Mouse (Mus musculus): ENCODE data around the gene Wdfy2. TPM values are rescaled to one million over a fixed set of nuclear protein-coding genes. Genes with fewer than 3 reads are reported as not detected.

The Wdfy2 gene
- total and polyA plus RNA-seq, 3 experiments, result 2.7 to 4.1 TPM; not detected in 1

GRCm38 (mm10) chr14:62882061-62882614, 44.7 kb downstream of the Wdfy2 start:
- Histone ChIP-seq H3K9me3 (replicated peaks; ENCODE audit: insufficient read depth, low read length) (no peaks in the 10 kb centered on the region), H3K27ac (ENCODE audit: control insufficient read depth, low read depth, low read length) (no peak overlapping the region), H3K79me2 (ENCODE audit: control insufficient read depth, insufficient read depth, low read length, poor library complexity) (no peaks in the 10 kb centered on the region), H3K36me3 (ENCODE audit: control insufficient read depth in 1 of 2, insufficient read depth in 2 of 2, low read length in 2 of 2) (peaks cover 0 to 26% of the 10 kb centered on the region in 2 experiments; a peak in 2 of 4 replicates), H3K9ac (ENCODE audit: control insufficient read depth, low read depth, low read length, poor library complexity, severe bottlenecking) (no peak overlapping the region), H3K4me1 (ENCODE audit: control insufficient read depth in 1 of 2, insufficient read depth in 2 of 2, low read length in 2 of 2) (peaks cover 6 to 23% of the 10 kb centered on the region in 2 experiments), H3K27me3 (ENCODE audit: control insufficient read depth in 1 of 2, insufficient read depth in 2 of 2, low read length in 2 of 2) (no peaks in the 10 kb centered on the region), H3K4me3 (ENCODE audit: control insufficient read depth in 1 of 2, insufficient read depth in 1 of 2, low read depth in 2 of 2, low read length in 2 of 2) (no peak overlapping the region)
- peak; percentile 29 for DNase-seq (ENCODE audit: low read depth, low spot score)
- TF ChIP-seq RAD21 (IDR thresholded peaks at IDR 0.05; ENCODE audit: low read depth, low read length), result peak; percentile 31
- no peak for TF ChIP-seq E2F4 (IDR thresholded peaks at IDR 0.05; ENCODE audit: borderline replicate concordance, low read depth, low read length)
- peak; percentile 7 to 50 (median 25); a peak in 5 of 6 replicates for TF ChIP-seq CTCF (IDR thresholded peaks at IDR 0.05 in 2 of 3, conservative IDR thresholded peaks at IDR 0.05 in 1 of 3; ENCODE audit: control insufficient read depth in 1 of 3, insufficient read depth in 1 of 3, low read depth in 2 of 3, low read length in 3 of 3, poor library complexity in 1 of 3, severe bottlenecking in 1 of 3)
- no peak for TF ChIP-seq MEF2A (IDR thresholded peaks at IDR 0.05; ENCODE audit: extremely low read depth, insufficient replicate concordance, low read depth, low read length, poor library complexity, severe bottlenecking)
- TF ChIP-seq TBP (IDR thresholded peaks at IDR 0.05; ENCODE audit: low read depth, low read length), result no peak
- no peak for TF ChIP-seq POLR2A (IDR thresholded peaks at IDR 0.05; ENCODE audit: control insufficient read depth in 1 of 2, insufficient read depth in 1 of 2, low read depth in 1 of 2, low read length in 2 of 2, poor library complexity in 1 of 2)
- no peak for TF ChIP-seq GATA1 (IDR thresholded peaks at IDR 0.05; ENCODE audit: low read depth, low read length)
- TF ChIP-seq SMC3 (IDR thresholded peaks at IDR 0.05; ENCODE audit: low read depth, low read length), result peak; percentile 32; the same call in 1 of the 2 replicates
- no peak for TF ChIP-seq KAT2A (conservative IDR thresholded peaks at IDR 0.05; ENCODE audit: low read depth, low read length)
- no peak for TF ChIP-seq UBTF (IDR thresholded peaks at IDR 0.05; ENCODE audit: borderline replicate concordance, insufficient read depth, low read depth, low read length)
- no peak for TF ChIP-seq CHD1 (IDR thresholded peaks at IDR 0.05; ENCODE audit: low read depth, low read length)
- TF ChIP-seq POLR2AphosphoS2 (IDR thresholded peaks at IDR 0.05; ENCODE audit: low read length), result no peak

DNA sequence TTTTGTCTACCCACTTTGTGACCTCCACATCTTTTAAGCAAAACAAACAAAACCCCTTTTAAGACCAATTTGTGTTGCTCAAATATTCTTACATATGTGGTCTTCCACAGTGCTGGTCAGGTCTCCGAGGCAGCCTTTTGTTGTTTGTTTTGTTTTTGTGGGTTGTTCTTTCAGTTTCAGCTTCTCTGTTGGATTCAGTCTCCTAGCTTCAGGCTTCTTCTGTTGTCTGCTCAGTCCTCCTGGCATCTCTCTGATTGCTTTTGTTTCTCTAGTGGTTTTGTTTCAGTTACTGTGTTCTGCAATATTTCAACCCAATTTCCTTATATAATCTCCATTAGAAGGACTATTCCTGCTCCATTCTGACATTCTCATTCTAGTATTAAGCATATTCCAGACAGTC, 46.1 kb downstream of the Wdfy2 start:
- Histone ChIP-seq H3K4me1 (ENCODE audit: control insufficient read depth in 1 of 2, insufficient read depth in 2 of 2, low read length in 2 of 2) (peaks cover 4 to 14% of the 10 kb centered on the region in 2 experiments), H3K27ac (ENCODE audit: control insufficient read depth, low read depth, low read length) (no peak overlapping the region), H3K4me3 (ENCODE audit: control insufficient read depth in 1 of 2, insufficient read depth in 1 of 2, low read depth in 2 of 2, low read length in 2 of 2) (no peak overlapping the region), H3K79me2 (ENCODE audit: control insufficient read depth, insufficient read depth, low read length, poor library complexity) (no peaks in the 10 kb centered on the region), H3K27me3 (ENCODE audit: control insufficient read depth in 1 of 2, insufficient read depth in 2 of 2, low read length in 2 of 2) (no peaks in the 10 kb centered on the region), H3K36me3 (ENCODE audit: control insufficient read depth in 1 of 2, insufficient read depth in 2 of 2, low read length in 2 of 2) (peaks cover 0 to 15% of the 10 kb centered on the region in 2 experiments; a peak in 2 of 4 replicates), H3K9ac (ENCODE audit: control insufficient read depth, low read depth, low read length, poor library complexity, severe bottlenecking) (no peak overlapping the region), H3K9me3 (replicated peaks; ENCODE audit: insufficient read depth, low read length) (no peaks in the 10 kb centered on the region)
- TF ChIP-seq TAL1 (IDR thresholded peaks at IDR 0.05; ENCODE audit: low read length) (no peak), CTCF (IDR thresholded peaks at IDR 0.05 in 2 of 3, conservative IDR thresholded peaks at IDR 0.05 in 1 of 3; ENCODE audit: control insufficient read depth in 1 of 3, insufficient read depth in 1 of 3, low read depth in 2 of 3, low read length in 3 of 3, poor library complexity in 1 of 3, severe bottlenecking in 1 of 3) (no peak), MAZ (IDR thresholded peaks at IDR 0.05; ENCODE audit: low read depth, low read length) (no peak), MAX (IDR thresholded peaks at IDR 0.05; ENCODE audit: low read length) (no peak), TCF12 (IDR thresholded peaks at IDR 0.05; ENCODE audit: low read depth, low read length) (no peak), GATA1 (IDR thresholded peaks at IDR 0.05; ENCODE audit: low read depth, low read length) (no peak), MXI1 (IDR thresholded peaks at IDR 0.05; ENCODE audit: low read depth, low read length) (no peak), USF1 (IDR thresholded peaks at IDR 0.05; ENCODE audit: low read depth, low read length) (no peak), CHD1 (IDR thresholded peaks at IDR 0.05; ENCODE audit: low read depth, low read length) (no peak), JUND (IDR thresholded peaks at IDR 0.05; ENCODE audit: low read depth, low read length) (no peak), HCFC1 (IDR thresholded peaks at IDR 0.05; ENCODE audit: low read depth, low read length) (no peak), MYB (IDR thresholded peaks at IDR 0.05; ENCODE audit: low read depth, low read length) (no peak)
- no peak for DNase-seq (ENCODE audit: low read depth, low spot score)

Data from MEL (cell line).